Mouse (Mus musculus) T-helper 1 cell (primary cell): ENCODE results near the gene Rasal1.

Source experiments
- in situ Hi-C: fragments of 300-600 bp; cut with MboI, MseI; formaldehyde crosslinking; loops from one replicate; pipeline ENCODE4 v1.15.1; 2025; ENCODE audit warnings: high pct_unique_total_duplicates

Rasal1 gene

DNA sequence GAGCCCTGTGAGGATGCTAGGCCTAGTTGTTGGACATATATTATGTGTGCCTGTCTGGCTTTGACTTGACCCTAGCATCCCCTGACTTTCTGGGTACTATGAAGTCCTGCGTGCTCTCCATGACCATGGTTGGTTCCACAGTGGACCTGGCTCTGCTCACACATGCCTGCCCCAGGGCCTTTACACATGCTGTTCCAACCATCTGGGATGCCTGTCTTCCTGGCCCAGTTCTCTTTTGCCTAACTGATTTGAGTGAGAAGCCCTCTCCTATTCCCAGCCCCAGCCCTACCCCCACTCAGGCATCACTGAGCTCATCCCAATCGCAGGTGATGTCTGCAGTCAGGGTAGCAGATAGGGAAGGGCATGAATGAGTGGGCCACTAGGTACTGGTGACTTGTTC lies 5.3 kb downstream of the Rasal1 start:
- in situ Hi-C loops, result no loop called here

DNA sequence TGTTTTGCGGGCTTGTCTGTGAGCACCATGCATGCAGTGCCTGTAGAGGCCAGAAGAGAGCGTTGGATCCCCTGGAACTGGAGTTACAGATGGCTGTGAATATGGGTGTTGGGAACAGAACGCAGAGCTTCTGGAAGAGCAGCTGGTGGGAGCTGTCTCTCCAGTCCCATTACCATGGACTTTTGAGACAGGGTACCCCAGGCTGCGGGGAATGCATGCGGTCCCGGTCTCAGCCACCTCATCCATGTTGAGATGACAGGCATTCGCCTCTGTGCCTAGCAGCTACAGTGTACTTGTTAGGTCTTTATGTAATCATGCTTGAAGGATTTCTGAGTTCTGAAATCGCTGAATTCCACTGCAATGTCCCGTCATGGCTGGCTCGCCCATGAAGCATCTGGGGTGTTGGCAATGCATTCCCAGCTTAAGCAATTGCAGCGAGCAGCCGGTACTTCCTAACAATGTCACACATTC lies 7.7 kb downstream of the Rasal1 start:
- in situ Hi-C loops, result no loop called here

DNA sequence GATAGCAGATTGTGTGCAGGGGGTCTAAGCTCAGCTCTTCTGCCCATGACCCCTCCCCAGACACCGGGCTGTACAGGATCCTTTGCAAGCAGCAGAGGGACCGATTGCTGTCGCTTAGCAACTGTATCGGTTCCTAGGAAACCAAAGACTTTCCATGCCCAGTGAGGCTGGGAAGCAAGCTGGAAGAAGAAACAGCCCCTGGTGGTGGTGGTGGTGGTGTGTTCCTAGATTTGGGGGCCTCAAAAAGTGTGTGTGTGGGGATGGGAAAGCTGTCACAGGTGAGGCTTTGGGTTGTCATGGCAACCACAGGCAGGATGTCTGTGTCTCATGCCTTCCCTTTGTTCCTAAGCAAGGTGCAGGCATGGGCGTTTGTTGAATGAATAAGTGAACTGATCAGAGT lies 12.2 kb downstream of the Rasal1 start:
- in situ Hi-C loops, result loop anchor here (5.0 kb wide), 1 partner anchor 39 kb away; no protein-coding TSS in a partner anchor

DNA sequence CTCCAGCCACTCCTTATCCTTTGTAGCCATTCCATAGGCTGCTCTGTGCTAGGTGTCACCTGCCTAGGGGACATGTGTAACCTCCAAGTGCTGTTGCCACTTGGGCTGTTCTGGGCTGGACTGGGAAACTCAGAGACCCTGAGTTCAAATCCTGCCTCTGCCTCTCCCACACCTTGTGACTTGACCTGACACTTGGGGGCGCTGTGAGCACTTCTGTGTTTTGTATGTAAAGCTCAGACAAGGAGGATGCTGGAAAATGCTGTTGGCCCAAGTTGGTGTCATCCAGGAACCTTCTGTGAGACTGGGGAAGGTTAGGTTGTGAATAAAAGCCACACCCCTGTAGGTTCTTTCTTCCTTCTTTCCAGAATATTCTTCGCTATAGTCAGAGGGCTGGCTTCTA lies 16.3 kb downstream of the Rasal1 start:
- in situ Hi-C loops, result loop anchor here (5.0 kb wide), 1 partner anchor 43 kb away; no protein-coding TSS in a partner anchor

DNA sequence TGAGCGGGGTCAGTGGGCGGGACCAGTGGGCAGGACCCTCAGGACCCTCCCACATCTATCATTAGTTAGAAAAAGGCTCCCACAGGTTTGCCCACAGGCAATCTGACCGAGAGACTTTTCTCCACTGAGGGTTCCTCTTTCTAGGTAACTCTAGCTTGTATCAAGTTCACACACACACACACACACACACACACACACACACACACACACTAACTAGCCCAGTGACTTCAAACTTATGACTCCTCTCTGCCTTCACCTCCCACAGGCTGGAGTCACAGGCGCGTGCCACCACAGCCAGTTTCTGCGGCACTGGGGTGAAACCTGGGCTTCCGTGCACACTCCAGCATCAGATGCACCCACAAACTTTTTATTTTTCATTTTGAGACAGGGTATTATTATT lies 20.1 kb downstream of the Rasal1 start:
- in situ Hi-C loops, result no loop called here

DNA sequence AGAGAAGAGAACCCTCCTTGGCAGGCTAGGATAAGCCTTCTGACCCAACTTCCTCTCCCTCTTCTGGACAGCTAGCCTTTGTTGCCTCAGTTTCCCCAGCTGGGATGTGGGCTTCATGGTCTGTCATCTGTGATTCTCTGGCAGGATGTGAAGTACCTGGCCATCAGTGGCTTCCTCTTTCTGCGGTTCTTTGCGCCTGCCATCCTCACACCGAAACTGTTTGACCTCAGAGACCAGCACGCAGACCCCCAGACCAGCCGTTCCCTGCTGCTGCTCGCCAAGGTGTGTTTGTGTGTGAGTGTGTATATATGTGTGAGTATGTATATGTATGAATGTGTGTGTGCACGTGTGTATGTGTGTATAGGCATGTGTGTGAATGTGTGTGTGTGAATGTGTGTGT lies 21.5 kb downstream of the Rasal1 start:
- in situ Hi-C loops, result no loop called here

DNA sequence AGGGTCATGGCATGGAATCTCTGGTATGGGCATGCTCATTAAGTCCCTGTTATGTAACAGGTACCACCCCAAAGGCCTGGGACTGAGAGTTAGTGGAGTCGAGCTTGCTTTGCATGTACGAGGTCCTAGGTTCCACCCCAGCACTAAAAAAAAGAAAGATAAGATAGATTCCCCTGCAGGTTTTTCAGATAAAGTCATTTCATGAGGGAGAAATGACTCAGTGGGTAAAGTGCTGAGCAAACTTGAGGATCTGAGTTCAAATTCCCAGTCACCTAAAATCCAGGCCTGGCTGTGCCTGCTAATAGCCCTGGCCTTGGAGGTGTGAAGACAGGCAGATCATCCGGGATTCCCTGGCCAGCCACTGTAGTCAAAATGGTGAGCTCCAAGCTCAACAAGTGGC lies 23.3 kb downstream of the Rasal1 start:
- in situ Hi-C loops, result no loop called here

DNA sequence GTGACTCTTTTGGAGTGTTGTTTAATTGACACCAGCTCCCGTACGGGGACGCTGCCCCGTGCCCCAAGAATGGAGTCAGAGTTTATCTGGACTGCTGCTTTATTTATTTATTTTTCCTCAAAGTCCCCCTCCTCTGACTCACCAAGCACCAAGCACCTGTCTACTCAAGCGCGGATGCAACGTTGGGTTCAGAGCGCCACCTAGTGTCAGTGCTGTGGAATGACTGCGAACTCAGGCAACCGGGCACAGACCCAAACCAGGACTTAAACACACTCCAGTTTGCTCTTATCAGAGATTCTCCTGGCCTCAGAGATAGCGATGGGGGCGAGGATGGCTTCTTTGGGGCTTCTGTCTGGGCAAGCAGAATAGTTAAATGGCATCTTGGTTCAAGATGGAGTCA lies 25.0 kb downstream of the Rasal1 start:
- in situ Hi-C loops, result no loop called here

DNA sequence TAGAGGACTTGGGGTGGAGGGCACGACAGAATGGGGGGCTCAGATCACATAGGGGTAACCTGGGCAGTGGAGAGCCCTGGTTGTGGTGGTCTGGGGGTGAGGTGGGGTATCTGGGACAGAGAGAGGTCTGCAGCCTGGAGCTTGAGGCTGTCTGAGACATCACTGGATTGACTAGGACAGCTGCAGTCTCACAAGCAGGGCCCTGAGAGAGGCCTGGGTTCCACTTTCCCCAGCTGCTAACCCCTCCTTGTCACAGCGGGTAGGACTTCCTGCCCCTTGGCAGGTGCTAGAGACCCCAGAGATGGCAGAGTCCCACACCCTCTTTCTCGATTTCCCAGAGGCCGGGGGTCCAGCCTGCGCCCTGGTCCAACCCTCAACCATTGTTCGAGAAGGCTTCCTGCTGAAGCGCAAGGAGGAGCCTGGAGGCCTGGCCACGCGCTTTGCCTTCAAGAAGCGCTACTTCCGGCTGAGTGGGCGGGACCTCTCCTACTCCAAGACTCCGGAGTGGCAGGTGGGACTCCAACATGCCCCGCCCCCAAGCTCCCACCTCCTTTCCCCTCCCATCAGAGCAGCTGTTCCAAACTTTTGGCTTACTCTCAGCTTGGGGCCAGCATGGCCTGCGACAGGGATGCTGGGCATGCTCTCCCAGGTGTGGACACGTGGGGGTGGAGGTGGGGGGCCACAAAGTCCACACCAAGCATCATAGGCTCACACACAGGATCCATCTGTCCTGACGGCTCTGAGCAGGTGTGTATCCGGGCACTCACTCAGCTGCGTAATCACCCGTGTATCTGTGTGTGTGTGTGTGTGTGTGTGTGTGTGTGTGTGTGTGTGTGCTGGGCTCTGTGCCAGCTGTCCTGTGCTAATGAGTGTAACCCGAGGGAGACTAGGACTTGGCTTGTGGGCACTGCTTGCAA lies 25.9 kb downstream of the Rasal1 start:
- in situ Hi-C loops, result no loop called here

DNA sequence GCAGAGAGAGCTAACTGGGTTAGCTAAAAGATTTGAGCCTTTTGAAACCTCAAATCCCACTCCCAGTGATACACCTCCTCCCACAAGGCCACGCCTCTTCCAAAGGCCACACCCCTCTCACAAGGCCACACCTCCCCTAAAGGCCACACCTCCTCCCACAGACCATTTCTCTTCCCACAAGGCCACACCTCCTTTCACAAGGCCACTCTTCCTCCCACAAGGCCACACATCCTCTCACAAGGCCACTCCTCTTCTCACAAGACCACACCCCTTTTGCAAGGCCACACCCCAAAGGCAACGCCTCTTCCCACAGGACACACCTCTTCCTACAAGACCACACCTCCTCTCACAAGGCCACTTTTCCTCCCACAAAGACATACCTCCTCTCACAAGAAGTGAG lies 28.9 kb downstream of the Rasal1 start:
- in situ Hi-C loops, result no loop called here

DNA sequence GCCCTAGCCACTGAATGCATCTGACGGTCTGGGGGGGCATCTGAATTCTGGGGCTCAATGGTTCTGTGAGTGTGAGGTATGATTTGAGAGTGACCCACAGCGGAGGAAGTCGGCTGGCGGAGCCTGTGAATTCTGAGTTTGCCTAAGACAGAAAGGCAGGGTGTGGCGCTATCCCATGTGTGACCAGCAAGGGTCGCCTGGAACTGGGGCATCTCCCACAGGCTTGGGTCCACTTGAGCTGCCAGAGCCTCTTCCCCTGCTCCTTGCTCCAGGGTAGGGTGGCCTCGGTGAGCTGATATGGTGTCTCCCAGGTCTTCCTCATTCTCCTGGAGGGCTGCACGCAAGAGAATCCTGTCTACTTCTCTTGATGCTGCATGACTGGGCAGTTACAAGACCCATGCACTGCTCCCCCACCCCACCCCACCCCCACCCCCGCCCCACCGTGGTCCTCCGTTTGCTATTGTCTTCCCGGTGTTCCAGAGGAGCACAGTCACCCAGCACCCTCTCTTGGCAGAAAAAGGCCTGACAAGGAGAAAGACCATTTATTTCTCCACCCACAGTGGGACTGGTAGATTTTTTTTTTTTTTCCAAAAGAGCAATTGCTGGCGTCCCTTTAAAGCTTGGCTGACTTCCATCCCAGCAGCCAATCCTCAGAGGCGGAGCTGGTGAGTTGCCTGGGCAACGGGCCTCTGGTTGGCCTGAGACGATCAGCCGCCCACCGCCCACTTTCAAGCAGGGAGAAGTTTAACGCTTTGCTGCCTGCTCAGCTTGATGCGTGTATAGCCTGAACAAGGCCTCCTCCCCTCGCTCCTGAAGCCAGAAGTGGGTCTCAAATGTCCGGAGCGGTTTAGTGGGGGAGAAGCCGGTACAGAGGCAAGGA lies 31.3 kb downstream of the Rasal1 start:
- in situ Hi-C loops, result no loop called here

DNA sequence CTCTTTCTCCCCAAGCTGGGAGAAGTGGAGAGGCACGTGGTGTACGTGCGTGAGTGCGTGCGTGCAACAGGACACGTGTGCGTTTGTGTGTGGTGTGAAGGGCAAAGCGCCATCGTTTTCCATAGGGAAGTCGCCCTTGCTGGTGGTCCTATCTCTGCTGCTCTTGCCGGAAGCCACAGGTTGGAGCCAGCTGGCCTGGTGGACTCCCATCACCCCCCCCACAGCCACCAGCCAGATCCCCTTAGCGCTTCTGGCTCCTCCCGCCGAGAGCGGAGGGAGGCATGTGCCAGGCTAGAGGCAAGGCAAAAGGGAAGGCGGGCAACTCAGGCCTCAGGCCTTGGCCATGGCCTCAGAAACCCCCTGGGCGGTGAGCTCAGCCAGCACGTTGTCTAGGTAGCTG lies 32.3 kb downstream of the Rasal1 start:
- in situ Hi-C loops, result no loop called here

DNA sequence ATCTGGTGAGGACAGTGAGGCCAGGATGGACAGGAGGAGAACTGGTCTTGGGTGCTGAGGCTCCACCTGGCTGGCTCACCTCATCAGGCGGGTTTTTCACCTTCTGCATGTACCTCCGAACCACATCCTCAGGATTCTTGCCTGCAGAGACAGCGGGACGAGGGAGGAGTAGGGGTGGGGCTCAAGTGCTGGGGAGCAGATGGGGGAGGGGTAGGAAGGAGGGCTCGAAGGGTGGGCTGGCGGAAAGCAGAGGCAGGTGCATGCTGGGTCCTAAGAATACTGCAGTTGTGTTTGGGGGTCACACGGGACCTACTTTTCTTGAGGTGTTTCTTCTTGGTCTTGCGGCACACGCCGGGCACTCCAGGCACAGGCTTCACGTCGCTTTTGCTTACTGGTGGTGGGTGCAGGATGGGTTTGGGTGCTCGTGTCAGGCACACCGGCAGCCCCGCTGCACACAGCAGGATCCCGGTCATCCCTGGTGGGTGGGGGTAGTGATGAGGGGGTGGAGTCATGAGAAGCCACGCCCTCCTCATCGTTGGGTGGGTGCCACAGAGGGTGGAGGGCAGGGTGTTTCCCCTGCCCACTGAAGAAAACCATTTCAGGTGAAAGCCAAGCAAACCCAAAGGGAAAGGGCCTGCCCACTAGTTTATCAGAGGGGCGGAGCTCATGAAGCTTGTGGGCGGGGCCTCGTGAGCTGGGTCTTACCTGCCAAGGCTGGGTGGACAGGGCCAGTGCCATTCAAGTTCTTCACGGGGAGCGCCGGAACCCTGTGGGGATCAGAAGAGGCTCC lies 34.6 kb downstream of the Rasal1 start:
- in situ Hi-C loops, result no loop called here

DNA sequence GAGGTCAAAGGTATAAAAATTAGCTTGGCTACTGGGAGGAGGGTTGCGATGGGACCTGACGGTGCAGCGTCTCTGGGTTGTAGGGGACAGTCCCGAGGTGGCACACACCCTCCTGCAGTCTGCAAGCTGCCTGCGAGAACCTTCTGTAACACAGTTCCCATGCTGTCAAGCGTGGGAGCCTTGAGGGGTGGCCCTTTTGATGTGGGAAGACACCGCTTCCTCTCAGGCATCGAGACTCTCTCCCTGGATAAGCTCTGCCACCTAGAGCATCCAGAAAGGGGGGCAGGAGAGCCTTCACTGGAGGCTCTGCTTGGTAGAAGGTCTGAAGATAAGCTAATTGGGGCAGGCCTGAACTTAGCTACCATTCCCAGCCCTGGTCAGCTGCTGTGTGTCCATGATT lies 37.1 kb downstream of the Rasal1 start:
- in situ Hi-C loops, result no loop called here

DNA sequence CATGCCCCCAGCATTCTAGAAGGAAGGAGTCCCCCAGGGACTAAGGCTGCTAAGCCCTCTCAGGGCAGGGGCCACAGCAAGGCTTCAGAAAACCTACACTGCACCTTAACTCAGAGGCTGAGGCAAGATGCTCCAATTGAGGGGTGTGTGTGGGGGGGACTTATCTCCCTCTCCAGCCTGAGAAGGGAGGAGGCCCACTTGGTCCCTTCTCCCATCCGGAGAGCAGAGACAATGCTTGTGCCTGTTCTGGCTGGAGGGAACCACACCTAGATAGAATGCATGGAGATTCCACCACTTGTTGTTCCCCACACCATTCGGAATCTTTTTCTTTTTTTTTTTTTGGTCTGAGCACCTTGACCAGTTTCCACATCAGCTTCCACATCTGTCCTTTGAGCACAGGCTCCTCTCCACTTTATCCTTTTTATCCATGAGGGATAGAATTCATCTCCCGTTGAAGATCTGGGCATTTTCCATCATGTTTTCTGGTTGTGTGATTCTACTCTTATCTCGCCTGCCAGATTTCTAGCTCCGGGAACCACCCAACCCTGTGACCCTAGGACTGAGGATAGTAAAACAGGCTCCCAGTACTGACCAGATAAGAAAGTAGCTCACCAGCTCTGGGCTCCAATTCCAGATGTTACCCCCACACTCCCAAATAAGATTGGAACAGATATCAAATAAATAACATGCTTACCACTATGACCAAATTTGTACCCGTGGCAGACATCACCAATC lies 38.3 kb downstream of the Rasal1 start:
- in situ Hi-C loops, result no loop called here

DNA sequence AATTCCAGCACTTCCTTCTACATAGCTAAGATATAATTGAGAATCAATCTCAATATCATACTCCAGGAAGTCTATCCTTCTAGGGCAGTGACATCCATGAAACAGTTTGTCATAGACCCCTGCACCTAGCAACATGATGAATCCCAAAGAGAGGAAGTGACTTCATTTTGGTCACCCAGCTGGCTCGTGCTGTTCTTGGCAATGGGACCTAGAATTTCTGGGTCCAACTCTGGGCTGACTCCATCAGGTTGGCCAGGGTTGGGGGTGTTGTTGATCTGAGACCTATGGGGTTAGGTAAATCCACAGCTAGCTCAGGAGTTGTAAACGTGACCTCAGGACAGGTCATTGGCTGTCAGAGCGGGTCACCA lies 38.9 kb downstream of the Rasal1 start:
- in situ Hi-C loops, result no loop called here

DNA sequence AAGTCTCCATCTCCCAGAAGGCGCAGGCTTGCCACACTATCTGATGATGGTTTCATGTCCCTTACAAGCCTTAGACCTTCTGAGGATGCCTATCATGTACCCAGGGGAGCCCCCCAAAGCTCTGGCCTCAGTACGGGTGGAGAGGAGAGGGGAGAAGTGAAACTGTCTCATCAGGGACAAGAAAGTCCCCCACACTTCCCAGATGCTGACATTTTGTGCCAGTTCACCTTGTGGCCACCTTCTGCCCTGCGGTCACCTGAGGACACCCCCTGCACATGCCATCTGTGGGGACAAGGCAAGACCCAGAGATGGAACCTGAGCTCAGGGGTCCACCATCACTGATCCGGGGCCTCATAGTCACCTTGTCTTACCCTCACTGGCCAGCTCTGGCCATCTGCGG lies 39.3 kb downstream of the Rasal1 start:
- in situ Hi-C loops, result no loop called here

DNA sequence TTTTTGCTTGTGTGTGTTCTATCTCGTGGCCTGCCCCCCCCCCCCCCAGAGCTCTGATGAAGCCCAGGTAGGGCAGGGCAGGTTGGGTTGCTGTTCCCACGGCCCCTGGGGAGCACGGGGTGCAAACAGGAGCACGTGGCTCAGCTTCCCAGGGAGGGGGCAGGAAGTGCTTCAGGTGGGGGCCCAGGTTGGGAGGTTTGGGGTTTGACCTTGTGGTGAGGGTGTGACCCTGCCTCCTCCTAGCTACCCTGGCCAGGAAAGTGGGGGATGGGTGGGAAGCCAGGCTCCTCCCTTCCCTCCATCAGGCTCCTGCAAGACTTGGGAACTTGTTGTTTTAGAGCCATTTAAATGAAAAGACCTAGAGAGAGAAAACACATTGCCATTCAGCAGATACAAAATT lies 39.8 kb downstream of the Rasal1 start:
- in situ Hi-C loops, result no loop called here

DNA sequence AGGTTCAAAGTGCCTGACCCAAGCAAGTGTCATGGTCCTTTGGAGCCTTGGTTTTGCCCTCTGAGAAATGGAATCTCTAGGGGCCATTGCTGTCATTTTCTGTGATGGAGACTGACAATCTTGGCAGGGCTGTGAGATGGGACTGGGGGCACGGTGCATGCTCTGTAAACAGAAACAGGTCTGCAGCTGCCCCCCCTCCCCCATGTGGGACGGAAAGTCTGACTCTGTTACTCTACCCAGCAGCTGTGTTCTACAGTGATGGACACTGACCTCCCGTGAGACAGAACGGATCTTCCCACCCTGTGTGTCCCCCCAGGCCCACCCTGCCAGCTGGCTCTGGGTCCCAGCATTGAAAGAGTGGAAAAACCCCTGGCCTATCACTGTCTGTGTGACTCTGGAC lies 41.8 kb downstream of the Rasal1 start:
- in situ Hi-C loops, result no loop called here

DNA sequence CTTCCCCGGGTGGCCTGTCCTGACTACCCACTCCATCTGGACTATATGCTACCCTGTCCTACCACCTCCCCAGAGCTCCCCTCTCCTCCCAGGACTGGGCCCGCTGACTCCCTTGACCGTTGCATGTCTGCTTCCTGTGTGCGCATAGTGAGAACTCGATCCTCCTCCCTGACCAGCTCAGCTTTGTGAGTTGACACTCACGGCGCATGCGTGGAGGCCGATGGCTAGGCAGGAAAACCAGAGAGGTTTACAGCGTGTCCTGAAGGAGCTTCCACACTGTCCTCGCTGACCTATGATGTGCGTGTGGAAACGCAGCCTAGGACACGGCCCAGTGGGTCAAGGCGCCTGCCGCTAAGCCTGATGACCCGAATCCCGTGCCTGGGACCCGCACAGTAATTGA lies 43.4 kb downstream of the Rasal1 start:
- in situ Hi-C loops, result no loop called here
